Mouse (Mus musculus) ES-Bruce4 (cell line): ENCODE measurements around the gene Cpt1a.

Experiments used
- CTCF ChIP-seq: IDR thresholded peaks from one replicate; pipeline ENCODE4 v1.8.1; 2011; ENCODE audit warnings: low read depth, low read length
- EP300 ChIP-seq: IDR thresholded peaks from 2 replicates; pipeline ENCODE4 v1.6.1; 2011; ENCODE audit warnings: low read depth, low read length; ENCODE audit not compliant: insufficient read depth

GRCm38 (mm10) chr19:3281886-3282285, 40.2 kb upstream of the Cpt1a start:
- TF ChIP-seq EP300 (no peak), CTCF (no peak)
